Mouse (Mus musculus): Measurements from ENCODE around the gene Spock2.

DNA sequence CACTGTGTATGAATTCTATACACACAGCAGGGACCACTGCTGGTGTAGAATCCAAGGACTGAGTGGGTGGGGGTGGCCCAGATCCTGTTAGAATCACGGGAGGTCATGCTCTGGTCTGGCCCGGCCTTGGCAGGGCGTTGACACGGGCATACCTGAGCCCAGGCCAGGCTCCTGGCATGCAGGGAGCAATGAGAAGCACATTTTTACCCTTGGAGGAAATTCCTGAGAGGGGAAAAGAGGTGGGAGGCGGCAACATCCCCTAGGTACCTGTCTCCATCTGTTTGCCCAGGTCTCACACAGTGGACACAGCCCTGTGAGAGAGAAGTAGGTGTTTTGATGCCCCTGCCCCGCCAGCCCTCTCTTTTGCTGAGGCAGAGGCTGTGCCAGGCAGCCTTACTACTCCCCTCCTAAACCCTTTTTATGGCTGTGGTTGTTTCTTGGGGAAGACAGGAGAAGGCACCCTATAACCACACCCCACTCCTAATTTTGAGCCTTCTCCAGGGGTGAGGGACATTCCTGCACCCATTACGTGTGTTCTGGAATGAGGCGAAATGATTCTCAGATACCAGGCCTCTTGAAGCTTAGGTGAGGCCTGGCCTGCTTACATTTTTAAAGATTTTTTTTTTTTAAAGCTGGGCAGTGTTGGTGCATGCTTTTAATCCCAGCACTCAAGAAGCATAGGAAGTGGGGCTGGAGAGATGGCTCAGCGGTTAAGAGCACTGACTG is 8.1 kb downstream of the Spock2 start:
- TF ChIP-seq POLR2A (IDR thresholded peaks at IDR 0.05; ENCODE audit: control insufficient read depth, low read depth, low read length) (no peak), CTCF (IDR thresholded peaks at IDR 0.05; ENCODE audit: control insufficient read depth, insufficient read depth, insufficient replicate concordance, low read depth, low read length) (no peak)
